Mouse (Mus musculus): Measurements from ENCODE around the gene Fasl. TPM values are rescaled to one million over a fixed set of nuclear protein-coding genes. Genes with fewer than 3 reads are reported as not detected.

Fasl gene
- total and polyA plus RNA-seq, 3 experiments, result not detected

DNA sequence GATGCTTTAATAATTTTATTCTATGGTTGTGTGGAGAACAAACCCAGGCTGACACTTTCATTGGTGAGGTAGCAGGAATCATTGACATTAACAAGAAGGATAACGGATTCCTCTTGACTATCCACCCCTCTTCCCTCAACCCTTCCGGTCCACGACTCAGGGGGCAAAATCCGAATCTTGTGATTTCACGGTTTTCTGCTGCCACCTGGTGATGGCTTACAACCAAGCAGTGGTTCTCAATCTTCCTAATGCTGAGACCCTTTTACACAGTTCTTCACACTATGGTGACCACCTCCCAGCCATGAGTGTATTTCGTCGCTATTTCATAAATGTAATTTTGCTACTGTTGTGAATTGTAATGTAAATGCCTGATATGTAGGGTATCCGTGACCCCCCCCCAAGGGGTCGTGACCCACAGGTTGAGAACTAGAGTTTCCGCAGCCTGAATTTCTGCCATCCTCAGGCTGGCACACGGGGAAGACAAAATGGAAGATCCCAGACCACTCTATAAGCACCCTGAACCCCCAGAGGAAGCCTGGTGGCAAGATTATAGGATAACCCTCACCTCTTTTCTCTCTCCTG, 52.7 kb downstream of the Fasl start:
- H3K27me3 ChIP-seq (ENCODE audit: control insufficient read depth in 1 of 2, insufficient read depth in 2 of 2, low read length in 2 of 2), result no peaks in the 10 kb centered on the region; a peak in 1 of 4 replicates
- peak overlapping the region in 1 of 2 experiments; percentile 29; a peak in 2 of 4 replicates for H3K4me3 ChIP-seq (ENCODE audit: control insufficient read depth in 1 of 2, insufficient read depth in 1 of 2, low read depth in 2 of 2, low read length in 2 of 2)
- no peak overlapping the region for H3K9ac ChIP-seq (ENCODE audit: control insufficient read depth, low read depth, low read length, poor library complexity, severe bottlenecking)
- no peak overlapping the region for H3K27ac ChIP-seq (ENCODE audit: control insufficient read depth, low read depth, low read length)
- H3K36me3 ChIP-seq (ENCODE audit: control insufficient read depth in 1 of 2, insufficient read depth in 2 of 2, low read length in 2 of 2), result peaks cover 0 to 8% of the 10 kb centered on the region in 2 experiments; a peak in 2 of 4 replicates
- no peaks in the 10 kb centered on the region for H3K9me3 ChIP-seq (replicated peaks; ENCODE audit: insufficient read depth, low read length)
- H3K4me1 ChIP-seq (ENCODE audit: control insufficient read depth in 1 of 2, insufficient read depth in 2 of 2, low read length in 2 of 2), result peaks cover 2 to 12% of the 10 kb centered on the region in 2 experiments; a peak in 3 of 4 replicates
- no peaks in the 10 kb centered on the region for H3K79me2 ChIP-seq (ENCODE audit: control insufficient read depth, insufficient read depth, low read length, poor library complexity)
- DNase-seq (ENCODE audit: low read depth, low spot score), result peak; percentile 58
- TF ChIP-seq CTCF (IDR thresholded peaks at IDR 0.05 in 2 of 3, conservative IDR thresholded peaks at IDR 0.05 in 1 of 3; ENCODE audit: control insufficient read depth in 1 of 3, insufficient read depth in 1 of 3, low read depth in 2 of 3, low read length in 3 of 3, poor library complexity in 1 of 3, severe bottlenecking in 1 of 3), result peak; percentile 28 to 65 (median 51); a peak in 5 of 6 replicates
- TF ChIP-seq SMC3 (IDR thresholded peaks at IDR 0.05; ENCODE audit: low read depth, low read length), result peak; percentile 38
- peak; percentile 67 for TF ChIP-seq RAD21 (IDR thresholded peaks at IDR 0.05; ENCODE audit: low read depth, low read length)
- TF ChIP-seq ZC3H11A (IDR thresholded peaks at IDR 0.05; ENCODE audit: low read depth, low read length), result peak; percentile 21; the same call in 1 of the 2 replicates
- TF ChIP-seq TAL1 (IDR thresholded peaks at IDR 0.05; ENCODE audit: low read length), result no peak
- TF ChIP-seq BHLHE40 (IDR thresholded peaks at IDR 0.05; ENCODE audit: borderline replicate concordance, low read depth, low read length), result no peak
- no peak for TF ChIP-seq MYC (IDR thresholded peaks at IDR 0.05; ENCODE audit: low read depth, low read length)

- Histone ChIP-seq H3K4me3 (ENCODE audit: control insufficient read depth in 1 of 2, insufficient read depth in 1 of 2, low read depth in 2 of 2, low read length in 2 of 2) (peak overlapping the region; percentile 29 to 39), H3K27ac (ENCODE audit: control insufficient read depth, low read depth, low read length) (no peak overlapping the region), H3K36me3 (ENCODE audit: control insufficient read depth in 1 of 2, insufficient read depth in 2 of 2, low read length in 2 of 2) (peaks cover 0 to 8% of the 10 kb centered on the region in 2 experiments; a peak in 2 of 4 replicates), H3K79me2 (ENCODE audit: control insufficient read depth, insufficient read depth, low read length, poor library complexity) (no peaks in the 10 kb centered on the region), H3K9ac (ENCODE audit: control insufficient read depth, low read depth, low read length, poor library complexity, severe bottlenecking) (peak overlapping the region; percentile 11; the same call in 1 of the 2 replicates), H3K9me3 (replicated peaks; ENCODE audit: insufficient read depth, low read length) (no peaks in the 10 kb centered on the region), H3K27me3 (ENCODE audit: control insufficient read depth in 1 of 2, insufficient read depth in 2 of 2, low read length in 2 of 2) (no peaks in the 10 kb centered on the region; a peak in 1 of 4 replicates), H3K4me1 (ENCODE audit: control insufficient read depth in 1 of 2, insufficient read depth in 2 of 2, low read length in 2 of 2) (peaks cover 2 to 12% of the 10 kb centered on the region in 2 experiments; a peak in 3 of 4 replicates)
- DNase-seq (ENCODE audit: low read depth, low spot score), result peak; percentile 35
- no peak for TF ChIP-seq HCFC1 (IDR thresholded peaks at IDR 0.05; ENCODE audit: low read depth, low read length)
- no peak for TF ChIP-seq EP300 (IDR thresholded peaks at IDR 0.05; ENCODE audit: low read depth in 1 of 2, low read length in 2 of 2)
Measured at GRCm38 (mm10) chr1:161734741-161735211, 53.5 kb downstream of the Fasl start.

DNA sequence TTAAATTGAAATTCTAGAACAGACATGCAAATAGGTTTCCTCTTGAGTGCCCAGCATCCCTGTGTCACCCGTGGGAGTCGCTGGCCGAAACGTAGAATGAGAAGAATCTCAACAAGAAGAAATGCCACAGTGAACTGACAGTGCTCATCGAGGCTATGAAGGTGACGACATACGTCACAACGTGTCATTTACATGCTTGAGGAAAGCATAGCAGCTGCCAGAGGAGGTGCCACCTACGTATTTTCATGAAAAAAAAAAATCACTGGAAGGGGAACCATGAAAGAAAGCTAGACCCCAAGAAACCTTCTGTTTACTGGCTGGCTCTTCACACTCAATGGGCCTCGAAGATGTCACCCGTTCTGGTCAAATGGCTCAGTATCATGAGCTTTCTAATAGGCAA, 54.0 kb downstream of the Fasl start:
- H3K9ac ChIP-seq (ENCODE audit: control insufficient read depth, low read depth, low read length, poor library complexity, severe bottlenecking), result no peak overlapping the region
- peaks cover 2 to 12% of the 10 kb centered on the region in 2 experiments; a peak in 3 of 4 replicates for H3K4me1 ChIP-seq (ENCODE audit: control insufficient read depth in 1 of 2, insufficient read depth in 2 of 2, low read length in 2 of 2)
- no peak for TF ChIP-seq CTCF (IDR thresholded peaks at IDR 0.05 in 2 of 3, conservative IDR thresholded peaks at IDR 0.05 in 1 of 3; ENCODE audit: control insufficient read depth in 1 of 3, insufficient read depth in 1 of 3, low read depth in 2 of 3, low read length in 3 of 3, poor library complexity in 1 of 3, severe bottlenecking in 1 of 3)
- no peak for TF ChIP-seq UBTF (IDR thresholded peaks at IDR 0.05; ENCODE audit: borderline replicate concordance, insufficient read depth, low read depth, low read length)
- no peak for TF ChIP-seq MXI1 (IDR thresholded peaks at IDR 0.05; ENCODE audit: low read depth, low read length)
- TF ChIP-seq SIN3A (IDR thresholded peaks at IDR 0.05; ENCODE audit: low read length), result no peak
- TF ChIP-seq ZKSCAN1 (IDR thresholded peaks at IDR 0.05; ENCODE audit: low read depth, low read length), result no peak
- no peak for TF ChIP-seq RCOR1 (IDR thresholded peaks at IDR 0.05; ENCODE audit: low read depth, low read length)
- TF ChIP-seq EP300 (IDR thresholded peaks at IDR 0.05; ENCODE audit: low read depth in 1 of 2, low read length in 2 of 2), result no peak
- TF ChIP-seq TCF12 (IDR thresholded peaks at IDR 0.05; ENCODE audit: low read depth, low read length), result no peak
- no peak for TF ChIP-seq KAT2A (conservative IDR thresholded peaks at IDR 0.05; ENCODE audit: low read depth, low read length)
- no peak for TF ChIP-seq MYC (IDR thresholded peaks at IDR 0.05; ENCODE audit: low read depth, low read length)
- TF ChIP-seq MEF2A (IDR thresholded peaks at IDR 0.05; ENCODE audit: extremely low read depth, insufficient replicate concordance, low read depth, low read length, poor library complexity, severe bottlenecking), result no peak
- TF ChIP-seq ETS1 (IDR thresholded peaks at IDR 0.05; ENCODE audit: low read depth, low read length), result no peak
- TF ChIP-seq BHLHE40 (IDR thresholded peaks at IDR 0.05; ENCODE audit: borderline replicate concordance, low read depth, low read length), result no peak
- no peak for DNase-seq (ENCODE audit: low read depth, low spot score)
- no peaks in the 10 kb centered on the region for H3K79me2 ChIP-seq (ENCODE audit: control insufficient read depth, insufficient read depth, low read length, poor library complexity)
- peaks cover 0 to 8% of the 10 kb centered on the region in 2 experiments; a peak in 2 of 4 replicates for H3K36me3 ChIP-seq (ENCODE audit: control insufficient read depth in 1 of 2, insufficient read depth in 2 of 2, low read length in 2 of 2)
- H3K4me3 ChIP-seq (ENCODE audit: control insufficient read depth in 1 of 2, insufficient read depth in 1 of 2, low read depth in 2 of 2, low read length in 2 of 2), result no peak overlapping the region
- H3K27ac ChIP-seq (ENCODE audit: control insufficient read depth, low read depth, low read length), result no peak overlapping the region
- H3K27me3 ChIP-seq (ENCODE audit: control insufficient read depth in 1 of 2, insufficient read depth in 2 of 2, low read length in 2 of 2), result no peaks in the 10 kb centered on the region; a peak in 1 of 4 replicates
- no peaks in the 10 kb centered on the region for H3K9me3 ChIP-seq (replicated peaks; ENCODE audit: insufficient read depth, low read length)
